Mouse (Mus musculus) gastrocnemius, postnatal 4 days (tissue): Measurements from ENCODE around the gene Nkx2-5. TPM values are rescaled to one million over a fixed set of nuclear protein-coding genes. Genes with fewer than 3 reads are reported as not detected.

ENCODE experiments used
- DNase-seq, 2 experiments: peaks; one replicate each; pipeline ENCODE4 v3.0.0; 2021 to 2022; ENCODE audit warnings: low spot score in 2 of 2, mixed read lengths in 2 of 2
- total RNA-seq, 2 experiments: library from RNA; stranded (reverse); gene quantifications; 2 replicates each; pipeline ENCODE4 v1.2.3; 2021

Gene Nkx2-5
- total RNA-seq, 2 experiments from 2014 or later, result not detected

DNA sequence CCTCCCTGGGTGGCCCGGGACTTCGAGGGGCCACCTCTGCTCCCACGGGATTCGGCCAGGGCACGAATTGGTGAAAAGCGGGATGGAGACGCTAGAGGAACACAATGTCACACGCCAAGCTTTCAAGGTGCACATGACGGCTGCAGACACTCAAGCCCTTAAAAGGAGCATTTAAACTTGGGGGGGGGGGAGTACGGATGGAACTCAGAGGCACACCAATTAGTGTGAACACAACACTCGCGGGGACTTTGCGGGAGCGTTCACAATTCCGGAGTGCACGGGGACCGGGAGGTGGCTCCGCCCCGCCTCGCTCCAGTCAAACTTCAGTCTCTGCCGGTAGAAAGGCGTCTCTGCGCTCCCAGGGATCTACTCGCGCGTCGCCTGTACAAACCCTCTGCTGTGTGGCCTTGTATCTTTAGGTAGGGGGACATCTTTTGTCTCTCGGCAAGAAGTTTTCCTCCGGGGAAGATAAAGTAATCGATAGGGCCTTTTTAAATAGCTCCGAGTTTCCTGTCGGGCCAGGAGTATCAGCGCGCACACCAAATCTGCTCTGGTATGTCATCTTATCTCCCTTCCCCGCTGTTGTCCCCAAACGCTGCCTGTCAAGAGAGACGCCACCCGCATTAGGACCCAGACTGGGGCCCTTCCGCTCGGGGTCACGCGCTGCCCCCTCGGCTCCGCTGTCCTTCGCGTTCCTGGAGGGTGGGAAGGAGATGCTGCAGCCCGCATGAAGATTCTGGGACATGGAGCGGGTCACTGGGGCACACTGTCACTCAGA lies 5.7 kb upstream of the Nkx2-5 start:
- no peak for DNase-seq

DNA sequence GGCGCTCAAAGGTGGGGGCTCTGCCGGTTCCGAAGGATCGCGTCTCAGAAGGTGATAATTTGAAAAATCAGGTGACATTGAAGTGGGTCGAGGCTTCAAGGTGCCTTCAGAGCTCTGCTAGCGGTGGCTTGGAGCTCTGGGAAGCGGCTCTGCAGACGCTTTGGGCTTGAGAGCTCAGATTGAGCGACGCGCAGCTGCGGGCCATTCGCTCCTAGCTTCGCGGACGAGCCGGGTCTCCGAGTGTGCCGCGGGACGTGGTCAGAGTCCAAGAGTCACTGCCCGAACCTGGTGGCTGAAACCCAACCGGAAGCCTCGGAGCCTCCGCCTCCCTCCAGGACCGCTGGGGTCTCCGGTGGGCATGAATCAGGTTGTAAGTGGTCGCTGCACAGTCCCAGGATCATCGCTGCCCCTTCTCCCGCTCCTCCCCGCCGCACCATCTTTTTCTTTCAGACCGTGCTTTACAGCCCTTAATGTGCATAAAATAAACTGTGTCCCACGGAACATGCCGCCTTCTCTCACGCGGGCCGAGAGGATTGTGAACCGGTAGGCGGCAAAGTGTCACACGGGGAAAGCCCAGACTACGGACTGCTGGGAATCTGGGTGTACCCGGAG lies 5.0 kb upstream of the Nkx2-5 start:
- DNase-seq, result no peak

DNA sequence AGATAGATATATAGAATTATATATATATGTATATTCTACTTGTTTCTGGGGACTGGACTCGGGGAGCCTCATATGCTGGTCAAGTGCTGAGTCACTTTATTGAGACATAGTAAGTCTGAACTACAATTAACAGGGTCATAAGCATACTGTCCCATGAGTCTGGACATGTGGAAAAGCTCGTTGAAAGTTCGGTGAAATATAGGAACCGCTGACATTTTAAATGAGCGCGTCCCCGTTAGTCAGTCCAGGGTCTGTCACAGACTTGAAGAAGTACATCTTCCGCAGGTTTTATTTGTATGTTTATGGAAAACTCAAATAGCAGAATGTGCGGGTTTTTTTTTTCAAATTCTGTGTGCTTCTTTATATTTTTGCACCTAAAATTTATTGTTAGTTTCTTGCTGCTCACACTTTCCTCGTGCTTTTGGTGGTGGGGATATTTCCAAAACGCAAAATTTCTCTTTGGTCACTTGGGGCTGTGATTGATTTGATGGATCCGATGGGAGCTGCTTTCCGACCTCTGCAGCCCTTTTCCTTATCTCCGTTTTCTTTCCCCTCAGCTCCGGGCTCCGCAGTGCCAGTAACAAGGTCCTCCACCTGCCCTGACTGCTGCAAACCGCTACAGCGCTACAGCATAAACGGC lies 4.4 kb upstream of the Nkx2-5 start:
- no peak for DNase-seq

DNA sequence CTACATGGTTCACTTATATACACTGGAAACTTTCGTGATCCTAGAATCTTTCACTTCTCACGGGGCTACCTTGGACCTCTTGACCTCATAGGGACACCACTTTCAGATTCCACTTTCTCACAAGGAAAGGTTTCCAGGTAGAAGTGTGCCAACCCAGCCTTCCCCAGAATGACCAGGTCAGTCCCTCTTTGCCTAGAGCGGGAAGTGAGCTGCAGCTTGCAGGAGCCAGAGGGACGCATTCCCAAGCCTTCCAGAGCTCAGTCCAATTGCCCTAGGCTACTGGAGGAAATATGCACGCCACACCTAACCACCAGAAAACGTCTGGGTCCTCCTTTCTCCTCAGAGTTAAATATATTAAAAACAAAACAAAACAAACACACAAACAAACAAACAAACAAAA lies 3.4 kb upstream of the Nkx2-5 start:
- no peak for DNase-seq

DNA sequence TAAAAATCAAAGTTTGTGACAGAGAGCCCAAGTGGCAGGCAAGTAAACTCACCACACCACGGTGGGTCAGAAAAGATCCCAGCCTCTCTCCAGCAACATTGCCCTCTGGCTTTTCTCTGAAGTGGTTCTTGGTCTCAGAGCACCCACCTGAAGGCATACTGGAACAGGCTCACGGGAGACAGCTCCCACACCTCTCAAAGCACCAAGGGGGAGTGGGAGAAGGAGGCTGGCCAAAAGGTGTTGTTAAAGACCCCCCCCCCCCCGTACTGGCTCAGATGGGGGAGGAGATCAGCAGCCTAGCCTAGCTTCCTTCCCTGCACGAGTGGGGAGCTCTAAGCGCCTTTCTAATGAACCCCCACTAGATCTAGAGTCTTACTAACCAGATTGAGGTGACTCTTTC lies 3.0 kb upstream of the Nkx2-5 start:
- DNase-seq, result no peak

DNA sequence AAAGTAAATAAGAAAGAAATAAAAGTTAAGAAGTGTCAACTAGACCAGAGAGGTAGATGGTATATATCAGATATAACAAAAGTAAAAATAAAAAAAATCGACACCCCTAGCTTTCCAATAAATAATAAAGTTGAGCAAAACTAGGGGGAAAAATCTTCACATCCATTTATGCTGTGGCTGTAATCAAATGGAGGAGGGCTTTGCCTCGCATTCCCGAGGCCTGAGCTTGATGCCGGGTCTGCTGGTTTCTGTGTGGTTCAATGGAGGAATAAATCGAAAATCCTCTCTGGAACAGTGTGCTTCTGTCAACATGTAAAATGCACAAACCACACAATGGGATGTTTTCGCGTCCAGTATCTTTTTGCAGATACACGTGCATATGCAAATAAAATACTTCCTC lies 1.6 kb upstream of the Nkx2-5 start:
- DNase-seq, result no peak

DNA sequence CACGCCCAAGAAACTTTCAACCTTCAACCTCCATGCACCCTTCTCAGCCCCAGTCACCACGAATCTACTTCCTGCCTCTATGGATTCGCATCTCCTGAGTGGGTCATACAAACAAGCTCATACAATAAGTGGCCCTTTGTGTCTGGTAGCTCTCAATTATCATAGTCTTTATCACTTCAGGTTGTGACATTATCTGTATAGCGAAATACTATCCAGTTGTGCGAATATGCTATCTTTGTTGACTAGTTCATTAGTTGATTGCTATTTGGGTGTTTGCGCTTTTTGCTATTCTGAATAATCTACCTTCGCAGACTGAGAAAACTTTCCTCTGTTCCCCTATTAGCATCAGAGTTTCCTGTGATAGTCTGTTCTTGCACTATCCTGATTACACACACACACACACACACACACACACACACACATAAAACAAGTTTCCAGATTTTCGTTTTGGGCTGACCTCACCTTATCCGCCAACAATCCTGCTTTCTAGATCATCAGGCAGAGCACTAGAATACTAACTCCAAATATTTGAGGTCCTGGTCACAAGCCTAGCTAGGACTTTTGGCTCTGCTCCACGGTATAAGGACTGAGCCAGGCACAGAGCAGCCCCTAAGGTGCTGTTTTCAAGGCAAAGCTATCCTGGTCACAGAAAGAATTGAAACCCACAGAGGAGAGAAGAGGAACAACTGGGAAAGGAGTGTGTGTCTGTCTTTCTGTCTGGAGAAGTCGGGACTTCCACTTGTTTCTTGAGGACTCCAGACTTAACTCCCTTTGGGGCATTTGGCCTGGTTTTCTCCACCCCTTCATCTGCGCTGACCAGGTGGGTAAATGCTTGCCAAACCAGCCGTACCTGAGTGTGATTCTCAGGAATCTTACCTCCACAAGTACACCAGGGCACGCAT lies 591 bp upstream of the Nkx2-5 start:
- DNase-seq, result no peak

DNA sequence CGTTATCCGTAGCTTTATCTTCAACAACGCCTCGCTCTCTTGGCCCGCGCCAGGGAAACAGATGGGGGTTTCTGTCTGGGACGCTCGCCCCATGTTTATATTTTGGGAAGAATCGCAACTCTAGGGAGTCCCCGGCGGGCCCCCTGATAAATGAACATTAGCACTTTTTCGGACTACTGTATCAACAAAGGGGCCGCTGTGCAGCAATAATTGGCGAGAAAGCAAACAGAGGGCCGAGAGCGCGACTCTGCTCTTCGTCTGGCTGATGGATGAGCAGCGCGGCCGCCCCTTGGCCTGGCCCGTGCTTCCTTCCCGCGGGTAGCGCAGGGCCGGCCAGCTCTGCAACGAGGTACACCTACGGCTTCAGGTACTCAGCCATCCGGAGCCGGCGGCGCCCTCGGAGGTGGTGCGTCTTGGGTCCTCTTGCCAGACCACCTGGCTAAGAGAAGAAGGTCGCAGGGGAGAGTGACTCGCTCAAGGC lies 398 bp downstream of the Nkx2-5 start:
- no peak for DNase-seq

DNA sequence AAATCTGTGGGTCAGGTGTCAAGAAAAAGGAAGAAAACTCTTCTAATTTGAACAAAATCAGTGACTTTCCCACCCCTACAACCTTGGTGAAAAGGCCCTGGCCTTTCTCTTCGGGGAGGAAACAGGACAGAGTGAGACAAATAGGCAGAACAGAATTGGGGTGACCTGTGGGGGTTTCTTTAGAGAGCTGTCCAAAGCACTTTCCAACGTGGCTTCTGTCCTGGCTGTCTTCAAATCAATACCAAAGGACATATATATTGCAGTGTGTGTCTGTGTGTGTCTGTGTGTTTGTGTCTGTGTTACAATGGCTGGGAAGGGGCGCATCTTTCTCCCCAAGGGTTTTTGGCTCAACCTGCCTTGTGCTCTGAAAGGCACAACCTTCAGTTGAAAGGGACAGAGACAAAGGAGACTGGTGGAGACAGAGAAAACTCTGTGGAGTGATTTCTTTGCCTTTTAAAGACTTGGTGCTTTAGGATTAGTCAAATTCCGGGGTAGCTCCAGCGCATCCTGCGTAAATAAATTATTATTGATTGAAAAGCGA lies 1.0 kb downstream of the Nkx2-5 start:
- DNase-seq, result no peak

DNA sequence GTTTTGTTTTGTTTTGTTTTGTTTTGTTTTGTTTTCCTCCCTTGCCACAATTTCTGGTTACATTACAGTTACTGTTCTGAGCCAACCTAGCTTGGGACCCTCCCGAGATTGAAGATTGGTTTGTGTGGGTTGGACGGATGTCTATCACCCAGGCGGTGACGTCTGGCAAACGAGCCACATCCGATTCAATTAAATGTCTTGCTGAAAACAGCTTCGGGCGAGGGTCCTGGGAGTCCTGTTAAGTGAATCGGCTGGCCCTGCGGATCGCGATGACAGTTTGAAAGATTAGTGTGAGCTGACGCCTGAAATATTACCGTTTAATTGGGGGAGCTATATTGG lies 1.6 kb downstream of the Nkx2-5 start:
- no peak for DNase-seq

DNA sequence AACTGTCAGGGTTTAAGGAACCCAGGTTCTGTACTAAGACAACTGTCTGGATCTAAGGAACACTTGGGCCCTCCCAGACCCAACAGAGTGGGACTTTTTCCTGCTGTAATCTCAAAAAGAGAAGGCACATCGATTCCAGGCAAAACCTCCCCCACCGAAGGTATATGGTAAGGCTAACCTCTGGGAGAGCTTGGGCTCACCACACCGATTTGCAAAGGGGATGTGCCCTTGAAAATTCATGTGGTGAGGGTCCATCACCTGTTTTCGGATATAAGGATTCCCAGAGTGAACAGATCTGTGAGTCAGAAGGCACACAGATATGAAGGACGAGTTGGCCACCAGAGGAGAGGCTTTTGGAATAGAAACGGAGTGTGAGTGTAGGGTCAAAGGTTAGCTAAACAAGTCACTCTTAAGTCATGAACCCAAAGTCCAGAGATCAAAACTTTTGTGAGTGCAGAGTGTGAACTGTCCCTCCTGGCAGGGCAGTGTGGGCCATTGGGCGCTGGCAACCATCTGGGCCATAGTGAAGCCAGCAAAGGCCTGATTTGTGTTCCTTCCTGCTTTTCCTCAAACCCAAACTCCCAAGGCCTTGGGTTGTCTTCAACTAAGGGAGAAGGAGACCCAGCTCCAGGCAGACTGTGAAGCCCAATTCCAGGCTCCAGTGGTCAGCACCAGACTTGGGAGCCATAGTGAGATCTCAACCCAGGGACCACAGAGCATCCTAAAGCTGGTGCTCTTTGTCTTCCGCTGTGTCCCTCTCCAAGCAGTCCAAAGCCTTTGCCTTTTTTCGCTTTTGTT lies 2.2 kb downstream of the Nkx2-5 start:
- DNase-seq, result no peak

DNA sequence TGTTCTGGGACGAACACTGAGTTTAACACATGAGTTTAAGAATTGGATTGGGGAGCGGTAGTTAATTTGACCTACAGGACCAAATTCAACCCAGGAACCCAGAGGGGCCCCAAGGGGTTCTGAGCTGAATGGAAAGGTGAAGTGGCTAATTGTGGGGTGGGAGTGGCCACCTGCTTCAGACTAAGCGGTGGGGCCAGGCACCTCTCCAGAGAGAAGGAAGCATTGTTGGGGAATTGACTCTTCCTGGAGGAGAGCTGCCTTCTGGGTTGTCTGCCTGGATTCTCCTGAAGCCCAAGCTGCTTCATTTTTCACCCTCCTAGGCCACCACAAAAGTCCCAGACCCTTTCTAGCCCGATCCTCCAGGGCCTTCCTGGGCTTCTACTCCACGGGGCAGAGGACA lies 2.8 kb downstream of the Nkx2-5 start:
- DNase-seq, result no peak

DNA sequence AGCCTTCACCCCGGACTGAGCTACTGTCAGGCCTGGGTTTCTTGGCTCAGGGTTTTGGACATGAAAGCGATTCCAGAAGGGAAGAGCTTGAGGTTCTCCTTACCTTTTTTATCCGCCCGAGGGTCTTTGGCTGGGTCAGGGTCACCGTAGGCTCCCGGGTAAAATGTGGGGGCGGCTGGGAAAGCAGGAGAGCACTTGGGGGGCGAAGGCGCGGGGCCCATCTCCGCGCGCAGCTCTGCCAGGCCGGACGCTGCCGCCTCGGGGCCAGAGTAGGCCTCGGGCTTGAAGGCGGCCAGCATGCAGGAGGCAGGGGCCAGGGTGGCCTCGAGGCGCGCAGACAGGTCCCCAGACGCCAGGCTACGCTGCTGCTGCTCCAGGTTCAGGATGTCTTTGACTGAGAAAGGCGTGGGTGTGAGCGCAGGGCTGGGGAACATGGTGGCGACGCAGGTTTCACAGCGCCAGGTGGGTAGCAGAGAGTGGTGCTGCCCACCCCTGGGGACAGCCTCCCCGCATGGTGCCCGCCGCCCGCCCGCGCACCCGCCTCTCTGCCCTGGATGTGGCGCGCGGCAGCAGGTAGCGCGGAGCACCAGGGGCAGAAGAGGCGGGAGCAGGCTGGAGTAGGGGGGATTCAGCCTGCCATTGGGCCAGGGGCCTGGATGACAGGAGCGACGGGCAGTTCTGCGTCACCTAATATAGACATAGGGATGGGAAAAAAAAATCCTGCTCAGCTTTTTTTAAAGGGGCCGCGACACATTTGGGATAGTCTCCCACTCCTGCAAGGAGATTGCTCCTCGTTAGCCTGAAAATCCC lies 3.7 kb downstream of the Nkx2-5 start:
- no peak for DNase-seq

DNA sequence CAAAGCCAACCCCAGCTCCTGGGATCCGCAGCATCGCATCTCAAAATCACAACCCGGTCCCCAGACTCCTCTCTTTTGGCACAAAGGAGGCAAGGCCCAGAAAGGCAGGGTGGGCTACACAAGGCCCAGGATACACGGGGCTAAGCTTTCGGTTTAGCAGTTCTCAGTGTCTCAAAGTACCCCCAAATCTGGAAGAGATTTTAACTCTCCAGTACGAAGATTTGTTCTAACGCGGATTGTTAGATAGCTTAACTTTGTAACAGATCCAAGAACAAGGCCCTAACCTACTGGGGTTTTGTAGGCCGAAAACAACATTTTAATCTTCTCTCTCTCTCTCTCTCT lies 4.4 kb downstream of the Nkx2-5 start:
- DNase-seq, result no peak

DNA sequence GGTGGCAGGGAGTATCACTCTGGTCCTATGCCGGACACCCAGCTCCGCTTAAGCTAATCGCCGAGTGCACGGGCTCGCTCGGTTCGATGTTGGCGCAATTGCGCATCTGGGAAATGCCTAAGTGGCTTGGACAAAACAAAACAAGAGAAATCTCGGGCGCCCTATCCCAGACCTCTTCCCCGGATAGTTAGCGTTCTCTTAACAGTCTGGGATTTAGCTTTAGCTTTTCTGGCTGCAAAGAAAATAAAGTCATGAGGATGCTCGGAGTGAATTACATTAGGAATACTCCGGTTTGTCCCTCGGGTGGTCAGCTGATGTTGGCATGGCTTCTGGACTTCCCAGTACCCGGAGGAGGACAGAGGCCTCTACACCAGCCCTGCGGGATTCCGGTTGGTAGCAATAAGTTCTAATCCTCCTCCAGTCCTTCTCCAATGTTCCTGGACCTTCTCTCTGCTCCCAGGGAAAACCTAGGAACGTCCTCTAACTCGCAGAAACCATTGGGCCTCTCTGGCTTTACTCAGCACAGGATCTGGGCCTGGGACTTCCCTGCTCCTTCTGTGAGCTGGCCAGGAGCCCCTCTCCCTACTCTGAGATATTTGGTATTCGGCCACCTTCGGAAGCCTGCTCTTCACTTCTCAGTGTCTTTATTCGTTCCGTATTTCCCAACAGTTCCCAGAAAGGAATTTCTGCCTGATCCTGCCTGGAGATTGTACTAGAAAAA lies 4.9 kb downstream of the Nkx2-5 start:
- no peak for DNase-seq

DNA sequence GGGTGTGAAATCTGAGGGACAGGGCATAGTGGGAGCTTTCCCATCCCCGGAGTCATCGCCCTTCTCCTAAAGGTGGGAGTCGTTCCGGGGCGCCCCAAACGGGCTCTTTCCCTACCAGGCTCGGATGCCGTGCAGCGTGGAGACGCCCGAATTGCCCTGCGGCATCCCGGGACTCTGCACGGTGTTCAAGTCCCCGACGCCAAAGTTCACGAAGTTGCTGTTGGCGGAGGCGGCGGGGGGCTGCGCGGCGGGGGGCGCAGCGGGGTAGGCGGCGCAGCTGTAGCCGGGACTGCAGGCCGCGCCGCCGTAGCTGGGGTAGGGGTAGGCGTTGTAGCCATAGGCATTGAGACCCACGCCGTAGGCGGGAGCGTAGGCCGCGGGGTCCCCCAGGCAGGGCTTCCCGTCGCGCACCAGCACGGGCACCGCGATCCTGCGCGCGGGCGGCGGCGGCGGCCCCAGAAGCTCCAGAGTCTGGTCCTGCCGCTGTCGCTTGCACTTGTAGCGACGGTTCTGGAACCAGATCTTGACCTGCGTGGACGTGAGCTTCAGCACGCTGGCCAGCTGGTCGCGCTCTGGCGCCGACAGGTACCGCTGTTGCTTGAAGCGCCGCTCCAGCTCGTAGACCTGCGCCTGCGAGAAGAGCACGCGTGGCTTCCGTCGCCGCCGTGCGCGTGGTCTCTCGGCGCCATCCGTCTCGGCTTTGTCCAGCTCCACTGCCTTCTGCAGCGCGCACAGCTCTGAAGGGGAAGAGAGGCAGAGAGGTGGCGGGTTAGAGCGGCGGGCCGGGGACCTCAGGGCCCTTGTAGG lies 5.7 kb downstream of the Nkx2-5 start:
- no peak for DNase-seq

DNA sequence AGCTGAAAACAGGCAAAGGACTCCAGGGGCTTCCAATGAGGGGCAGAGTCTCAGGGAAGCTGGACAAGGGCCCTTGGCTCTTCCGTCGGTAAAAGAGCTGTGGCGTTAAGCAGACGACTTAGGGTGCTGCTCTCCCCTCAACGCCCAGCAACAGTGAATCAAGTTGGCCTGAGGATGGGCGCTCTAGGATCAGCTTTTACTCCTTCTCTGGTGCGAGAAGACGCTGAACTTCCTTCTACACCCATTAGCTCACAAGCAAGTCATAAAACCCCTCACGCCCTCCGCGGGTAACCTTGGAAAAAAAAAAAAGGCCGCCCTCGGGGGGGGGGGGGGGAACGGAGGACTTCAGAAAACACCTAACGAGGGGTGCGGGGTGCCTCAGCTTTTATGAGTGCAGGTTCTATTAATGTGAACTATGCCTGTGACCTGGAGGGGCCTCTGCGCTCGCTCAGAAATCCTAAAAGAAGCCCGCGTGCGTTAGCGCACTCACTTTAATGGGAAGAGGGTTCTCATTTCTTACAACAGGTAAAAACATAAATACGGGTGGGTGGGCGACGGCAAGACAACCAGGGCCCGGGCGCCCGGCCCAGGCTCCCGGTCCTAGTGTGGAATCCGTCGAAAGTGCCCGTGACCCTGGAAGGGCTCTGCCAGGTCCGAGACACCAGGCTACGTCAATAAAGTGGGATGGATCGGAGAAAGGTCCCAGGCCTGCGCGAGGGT lies 6.5 kb downstream of the Nkx2-5 start:
- DNase-seq, result no peak
